In genomic region chr5:107045163-107045562, GRCm38 (mm10) we compare ENCODE assay signal across 22 mouse cellular contexts.
"Had no signal": no experiment of that assay in that cellular context is flagged by ENCODE, and none has a peak within 500 bp of the region (broad histone marks: within the 10 kb centered on the region; RNA-seq: fewer than 3 reads in every experiment).

No protein-coding gene starts in this region.

- H3K4me1 ChIP-seq: hindbrain, embryonic 12.5 days had no signal

- DNase-seq: gastrocnemius, adult 2 months; gastrocnemius, postnatal 10 days; gastrocnemius, postnatal 25 days; heart, adult 18-20 months; heart, postnatal 4 days; kidney, adult 18-20 months; kidney, adult 8-10 months; kidney, postnatal 10 days had no signal

- H3K27ac ChIP-seq: hindbrain, embryonic 10.5 days; hindbrain, embryonic 12.5 days; hindbrain, embryonic 14.5 days; left cerebral cortex, adult 2 months; limb, embryonic 10.5 days; limb, embryonic 12.5 days; liver, embryonic 14.5 days had no signal

- H3K4me2 ChIP-seq: heart, embryonic 11.5 days; heart, embryonic 13.5 days; heart, embryonic 15.5 days; hindbrain, embryonic 12.5 days; hindbrain, embryonic 14.5 days; intestine, embryonic 15.5 days; limb, embryonic 12.5 days had no signal

- H3K9ac ChIP-seq: heart, embryonic 13.5 days; heart, embryonic 15.5 days; hindbrain, embryonic 12.5 days; hindbrain, embryonic 14.5 days; intestine, embryonic 15.5 days; limb, embryonic 12.5 days; liver, embryonic 14.5 days had no signal

- H3K9me3 ChIP-seq: heart, embryonic 13.5 days; heart, embryonic 15.5 days; hindbrain, embryonic 10.5 days; hindbrain, embryonic 12.5 days; intestine, embryonic 15.5 days; limb, embryonic 10.5 days; limb, embryonic 12.5 days had no signal

- ATAC-seq: hindbrain, embryonic 16.5 days; inflammation-experienced regulatory T-cells, adult 6 months; intestine, embryonic 15.5 days; intestine, postnatal 0 days had no signal

- H3K36me3 ChIP-seq: heart, embryonic 13.5 days; heart, embryonic 15.5 days; hindbrain, embryonic 10.5 days; hindbrain, embryonic 12.5 days; intestine, embryonic 15.5 days; limb, embryonic 10.5 days; limb, embryonic 12.5 days had no signal

- H3K27me3 ChIP-seq: heart, embryonic 15.5 days; hindbrain, embryonic 12.5 days; intestine, embryonic 15.5 days; limb, embryonic 12.5 days had no signal

- H3K4me3 ChIP-seq: gastrocnemius, adult 2 months; heart, embryonic 13.5 days; heart, embryonic 15.5 days; hindbrain, embryonic 10.5 days; hindbrain, embryonic 12.5 days; intestine, embryonic 15.5 days; left cerebral cortex, adult 2 months; limb, embryonic 10.5 days; limb, embryonic 12.5 days had no signal
